Mouse (Mus musculus): ENCODE data around the gene Yy1.

DNA sequence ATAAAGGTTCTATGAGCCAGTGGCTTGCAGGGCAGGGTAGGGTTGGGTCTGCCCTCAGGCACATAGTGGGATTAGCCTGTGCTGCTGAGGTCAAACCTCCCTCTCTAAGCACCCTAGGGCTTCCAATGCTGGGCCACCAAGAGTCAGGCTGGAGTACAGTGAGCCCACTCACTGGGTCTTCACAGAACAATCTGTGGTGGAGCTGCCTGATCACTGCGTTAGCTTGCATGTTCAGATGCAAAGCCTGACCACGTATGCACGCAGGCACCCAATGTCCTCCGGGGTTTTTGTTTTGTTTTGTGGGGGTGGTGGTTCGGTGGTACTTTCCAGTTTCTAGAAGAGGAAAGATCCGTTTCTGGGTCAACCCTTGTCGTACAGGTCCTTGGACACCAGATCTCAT is 64.3 kb downstream of the Yy1 start:
- TF ChIP-seq CTCF (IDR thresholded peaks at IDR 0.05; ENCODE audit: borderline replicate concordance, control insufficient read depth, extremely low read depth, insufficient read depth, low read length, poor library complexity) (no peak), POLR2A (IDR thresholded peaks at IDR 0.05; ENCODE audit: control insufficient read depth, extremely low read depth, insufficient read depth, low read length, poor library complexity) (no peak)

All from thymus, adult 2 months (tissue).